Mouse (Mus musculus) lung, postnatal 0 days (tissue): ENCODE data around the gene Srsf3.
A peak's percentile ranks its signal among the peaks of the same experiment; 100 is the strongest.

Experiments used
- CTCF ChIP-seq: IDR thresholded peaks from 2 replicates; pipeline ENCODE4 v1.5.1; 2016; ENCODE audit warnings: antibody characterized with exemption, mild to moderate bottlenecking
- EP300 ChIP-seq: IDR thresholded peaks from 2 replicates; pipeline ENCODE4 v1.6.1; 2016; ENCODE audit warnings: antibody characterized with exemption, mild to moderate bottlenecking, control low read depth

DNA sequence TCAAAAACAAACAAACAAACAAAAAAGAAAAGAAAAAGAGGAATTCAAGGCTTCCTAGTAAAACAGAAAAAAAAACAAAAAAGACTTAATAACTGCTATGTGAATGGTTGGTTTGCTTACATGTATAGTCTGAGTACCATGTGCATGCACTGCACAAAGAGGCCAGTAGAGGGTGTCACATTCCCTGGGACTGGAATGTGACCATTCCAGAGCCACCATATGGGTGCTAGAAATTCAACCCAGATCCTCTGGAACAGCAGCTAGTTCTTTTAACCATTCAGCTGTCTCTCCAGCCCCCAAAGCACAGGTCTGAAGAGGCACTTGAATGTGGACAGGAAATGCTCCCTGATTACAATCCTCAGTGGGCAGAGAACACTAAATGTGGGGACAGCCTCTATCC, 45.6 kb upstream of the Srsf3 start:
- TF ChIP-seq CTCF (peak; percentile 69), EP300 (no peak)
